Mouse (Mus musculus) hindbrain, embryonic 11.5 days (tissue): ENCODE results near the gene Gzmb. TPM values are rescaled to one million over a fixed set of nuclear protein-coding genes. Genes with fewer than 3 reads are reported as not detected.
"Not testable (repeated sequence)": the region's sequence is repeated elsewhere in the genome, so short reads cannot be mapped to it uniquely, and the experiment has no call there.

Source experiments
- ATAC-seq: fragments of 200-750 bp; cut with Nextera tagmentation; 2 replicates; pipeline ENCODE4 v1.8.0; 2017; ENCODE audit warnings: mild to moderate bottlenecking, moderate TSS enrichment, moderate library complexity; ENCODE audit not compliant: low FRiP score
- DNase-seq: peaks from one replicate; pipeline ENCODE4 v3.0.0-alpha.2; 2015; ENCODE audit warnings: low spot score
- H3K27ac ChIP-seq: fragments of 300-500 bp; sonication (generic); 2 replicates; pipeline ENCODE4 v1.5.1; 2014; ENCODE audit warnings: mild to moderate bottlenecking, low read depth, low read length
- H3K27me3 ChIP-seq: fragments of 300-500 bp; sonication (generic); 2 replicates; pipeline ENCODE4 v1.6.1; 2014; ENCODE audit warnings: mild to moderate bottlenecking, low read length, moderate library complexity, mixed read lengths; ENCODE audit not compliant: control insufficient read depth, insufficient read depth
- H3K36me3 ChIP-seq: fragments of 300-500 bp; sonication (generic); 2 replicates; pipeline ENCODE4 v1.6.1; 2014; ENCODE audit warnings: mild to moderate bottlenecking, low read length, moderate library complexity, mixed read lengths; ENCODE audit not compliant: control insufficient read depth, insufficient read depth
- H3K4me1 ChIP-seq: fragments of 300-500 bp; sonication (generic); replicated peaks from 2 replicates; pipeline ENCODE4 v1.6.1; 2014; ENCODE audit warnings: low read length, mixed read lengths; ENCODE audit not compliant: control insufficient read depth, insufficient read depth
- H3K4me2 ChIP-seq: fragments of 300-500 bp; sonication (generic); replicated peaks from 2 replicates; pipeline ENCODE4 v1.6.1; 2014; ENCODE audit warnings: mild to moderate bottlenecking, low read depth, low read length
- H3K4me3 ChIP-seq: fragments of 300-500 bp; sonication (generic); 2 replicates; pipeline ENCODE4 v1.5.1; 2014; ENCODE audit warnings: low read depth, low read length
- H3K9ac ChIP-seq: fragments of 300-500 bp; sonication (generic); 2 replicates; pipeline ENCODE4 v1.6.1; 2014; ENCODE audit warnings: low read depth, low read length
- H3K9me3 ChIP-seq: fragments of 300-500 bp; sonication (generic); 2 replicates; pipeline ENCODE4 v1.6.1; 2016; ENCODE audit warnings: low read length; ENCODE audit not compliant: control insufficient read depth
- WGBS: fragments of 180-500 bp; shearing (Covaris S2); extraction: QIAGEN DNeasy Blood & Tissue Kit; methylation state at CpG from one replicate; pipeline ENCODE4 v1.1.7; 2014; 5-methylcytosine and 5-hydroxymethylcytosine counted together
- polyA plus RNA-seq: library from polyadenylated mRNA; unstranded; fragments of >200 nt; fragmentation: Nextera tagmentation; extraction: Ambion mirVana; gene quantifications from 2 replicates; pipeline ENCODE4 v1.2.1, GENCODE M21; 2014

Gene Gzmb
- 0.11 TPM in 1 of 2 replicates, not detected in the other for polyA plus RNA-seq

GRCm38 (mm10) chr14:56262153-56262552 lies at the start of gene Gzmb:
TSS of gene Gzmb (minus strand) at chr14:56262260.
- ATAC-seq = no peak
- H3K4me1 ChIP-seq = no peaks in the 10 kb centered on the region
- WGBS = 89% methylated on average over 5 of the region's 5 CpGs

GRCm38 (mm10) chr14:56311801-56312200 lies 49.7 kb upstream of the Gzmb start:
- H3K9ac ChIP-seq, H3K9me3 ChIP-seq, H3K4me3 ChIP-seq, H3K27ac ChIP-seq, ATAC-seq, H3K4me1 ChIP-seq, H3K27me3 ChIP-seq, H3K36me3 ChIP-seq, H3K4me2 ChIP-seq, DNase-seq: not testable (repeated sequence)

More at GRCm38 (mm10) chr14:56262153-56262552, at the start of gene Gzmb:
- Histone ChIP-seq H3K36me3 (no peaks in the 10 kb centered on the region), H3K9me3 (no peaks in the 10 kb centered on the region), H3K4me3 (no peak within 1 kb of the TSS), H3K27me3 (no peaks in the 10 kb centered on the region), H3K9ac (no peak within 1 kb of the TSS), H3K27ac (no peak within 1 kb of the TSS), H3K4me2 (no peak within 1 kb of the TSS)
- no peak for DNase-seq

GRCm38 (mm10) chr14:56310238-56310637 lies 48.2 kb upstream of the Gzmb start:
- Histone ChIP-seq H3K27me3 (no peaks in the 10 kb centered on the region), H3K9ac (no peak overlapping the region), H3K9me3 (no peaks in the 10 kb centered on the region), H3K4me3 (no peak overlapping the region), H3K36me3 (no peaks in the 10 kb centered on the region), H3K4me2 (no peak overlapping the region), H3K4me1 (no peaks in the 10 kb centered on the region), H3K27ac (no peak overlapping the region)
- DNase-seq = no peak
- no peak for ATAC-seq
- 87% methylated on average over 9 of the region's 9 CpGs for WGBS

GRCm38 (mm10) chr14:56304149-56304548 lies 42.1 kb upstream of the Gzmb start:
- DNase-seq (peak; percentile 84), ATAC-seq (peak; percentile 27; the same call in 1 of the 2 replicates)
- no peak overlapping the region for H3K27ac ChIP-seq
- H3K9ac ChIP-seq = no peak overlapping the region
- H3K4me3 ChIP-seq = no peak overlapping the region
- H3K36me3 ChIP-seq = no peaks in the 10 kb centered on the region
- H3K27me3 ChIP-seq = no peaks in the 10 kb centered on the region
- no peaks in the 10 kb centered on the region for H3K9me3 ChIP-seq
- H3K4me2 ChIP-seq = no peak overlapping the region
- H3K4me1 ChIP-seq = no peaks in the 10 kb centered on the region
- WGBS = 3% methylated on average over 4 of the region's 4 CpGs

GRCm38 (mm10) chr14:56303506-56304025 lies 41.5 kb upstream of the Gzmb start:
- peak; percentile 10 for DNase-seq

GRCm38 (mm10) chr14:56302091-56302490 lies 40.0 kb upstream of the Gzmb start:
- Histone ChIP-seq H3K9ac (no peak overlapping the region), H3K27ac (no peak overlapping the region), H3K4me3 (no peak overlapping the region), H3K4me2 (no peak overlapping the region), H3K27me3 (no peaks in the 10 kb centered on the region), H3K9me3 (no peaks in the 10 kb centered on the region), H3K36me3 (no peaks in the 10 kb centered on the region), H3K4me1 (no peaks in the 10 kb centered on the region)
- 93% methylated on average over 3 of the region's 3 CpGs for WGBS
- DNase-seq (no peak), ATAC-seq (no peak)

More at GRCm38 (mm10) chr14:56303506-56304025, 41.5 kb upstream of the Gzmb start:
- Histone ChIP-seq H3K27me3 (no peaks in the 10 kb centered on the region), H3K27ac (no peak overlapping the region), H3K9me3 (no peaks in the 10 kb centered on the region), H3K4me1 (no peaks in the 10 kb centered on the region), H3K4me3 (no peak overlapping the region), H3K9ac (no peak overlapping the region), H3K36me3 (no peaks in the 10 kb centered on the region), H3K4me2 (no peak overlapping the region)
- 74% methylated on average over 10 of the region's 10 CpGs for WGBS
- ATAC-seq = no peak

- H3K27me3 ChIP-seq = no peaks in the 10 kb centered on the region
- H3K4me3 ChIP-seq = no peak overlapping the region
- ATAC-seq (no peak), DNase-seq (no peak)
- H3K4me2 ChIP-seq = no peak overlapping the region
- H3K36me3 ChIP-seq = no peaks in the 10 kb centered on the region
- H3K4me1 ChIP-seq = no peaks in the 10 kb centered on the region
- no peak overlapping the region for H3K27ac ChIP-seq
- no peak overlapping the region for H3K9ac ChIP-seq
- H3K9me3 ChIP-seq = no peaks in the 10 kb centered on the region
- 83% methylated on average over 5 of the region's 5 CpGs for WGBS
These were observed 34.7 kb upstream of the Gzmb start for GRCm38 (mm10) chr14:56296786-56297185.

- H3K9me3 ChIP-seq = no peaks in the 10 kb centered on the region
- H3K4me3 ChIP-seq = no peak overlapping the region
- no peak overlapping the region for H3K9ac ChIP-seq
- no peak overlapping the region for H3K27ac ChIP-seq
- H3K4me2 ChIP-seq = no peak overlapping the region
- no peaks in the 10 kb centered on the region for H3K27me3 ChIP-seq
- no peaks in the 10 kb centered on the region for H3K36me3 ChIP-seq
- H3K4me1 ChIP-seq = no peaks in the 10 kb centered on the region
- ATAC-seq (no peak), DNase-seq (no peak)
- 88% methylated on average over 4 of the region's 4 CpGs for WGBS
These were observed 34.0 kb upstream of the Gzmb start for GRCm38 (mm10) chr14:56296106-56296505.

- H3K4me1 ChIP-seq = no peaks in the 10 kb centered on the region
- no peak overlapping the region for H3K4me3 ChIP-seq
- no peaks in the 10 kb centered on the region for H3K36me3 ChIP-seq
- ATAC-seq = no peak
- no peak for DNase-seq
- H3K9ac ChIP-seq = no peak overlapping the region
- H3K4me2 ChIP-seq = no peak overlapping the region
- no peaks in the 10 kb centered on the region for H3K9me3 ChIP-seq
- H3K27ac ChIP-seq = no peak overlapping the region
- H3K27me3 ChIP-seq = no peaks in the 10 kb centered on the region
These were observed 31.1 kb upstream of the Gzmb start for GRCm38 (mm10) chr14:56293146-56293545.
